Mouse (Mus musculus) liver, adult 2 months (tissue): Measurements from ENCODE around the gene Gm12830.

Experiments used
- CTCF ChIP-seq: fragments of 200-500 bp; IDR thresholded peaks from 2 replicates; pipeline ENCODE4 v1.5.1; 2011; ENCODE audit warnings: low read depth, low read length, control low read depth
- POLR2A ChIP-seq: fragments of 200-500 bp; IDR thresholded peaks from 2 replicates; pipeline ENCODE4 v1.6.1; 2011; ENCODE audit warnings: low read length, control low read depth; ENCODE audit not compliant: insufficient read depth; ENCODE audit errors: extremely low read depth

GRCm38 (mm10) chr4:114779475-114779757 lies 42.1 kb upstream of the Gm12830 start:
- TF ChIP-seq POLR2A (no peak), CTCF (no peak)
